Mouse (Mus musculus): ENCODE results near the gene Mrps36. TPM values are rescaled to one million over a fixed set of nuclear protein-coding genes. Genes with fewer than 3 reads are reported as not detected.
"Not testable (repeated sequence)": the region's sequence is repeated elsewhere in the genome, so short reads cannot be mapped to it uniquely, and the experiment has no call there.

Gene Mrps36
- 100 to 1,000 TPM; 104 to 123 (median 106) TPM for polyA plus RNA-seq (2017; shearing (Covaris generic))

DNA sequence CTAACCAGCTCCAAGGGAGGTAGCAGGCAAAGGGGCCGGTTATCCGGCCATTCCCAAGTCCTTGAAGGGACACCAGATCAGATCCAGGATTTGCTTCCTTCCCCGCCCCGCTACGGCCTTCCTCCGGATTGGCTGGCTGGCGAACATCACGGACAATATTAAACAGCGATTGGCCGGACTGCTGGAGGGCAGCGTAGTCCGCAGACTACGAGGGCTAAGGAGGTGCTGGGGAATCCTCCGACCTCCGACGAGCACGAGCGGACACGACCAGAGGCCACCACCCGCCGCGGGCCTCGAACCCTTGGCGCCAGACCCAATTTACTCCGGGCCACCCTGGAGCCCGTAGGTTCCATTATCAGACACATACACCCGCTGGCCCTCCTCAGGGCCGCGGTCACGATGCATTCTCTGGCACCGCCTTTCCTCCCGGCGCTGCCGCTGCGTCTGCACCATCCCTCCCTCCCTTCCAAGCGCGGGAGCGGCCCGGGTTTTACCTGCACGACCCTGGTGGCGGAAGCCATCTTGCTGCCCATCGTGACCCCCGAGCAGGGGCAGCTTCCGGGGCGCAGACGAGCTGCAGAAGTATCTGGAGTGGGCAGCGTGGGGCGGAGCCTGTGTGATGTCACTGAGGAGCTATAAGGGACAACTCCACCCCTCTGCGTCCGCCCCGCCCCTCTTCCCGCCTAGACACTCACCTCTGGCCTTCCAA lies at the start of gene Mrps36:
Gene Mrps36, minus strand, starts transcription at position 624 of the 709 bp plus-strand sequence.
- peak; percentile 95 for ATAC-seq

DNA sequence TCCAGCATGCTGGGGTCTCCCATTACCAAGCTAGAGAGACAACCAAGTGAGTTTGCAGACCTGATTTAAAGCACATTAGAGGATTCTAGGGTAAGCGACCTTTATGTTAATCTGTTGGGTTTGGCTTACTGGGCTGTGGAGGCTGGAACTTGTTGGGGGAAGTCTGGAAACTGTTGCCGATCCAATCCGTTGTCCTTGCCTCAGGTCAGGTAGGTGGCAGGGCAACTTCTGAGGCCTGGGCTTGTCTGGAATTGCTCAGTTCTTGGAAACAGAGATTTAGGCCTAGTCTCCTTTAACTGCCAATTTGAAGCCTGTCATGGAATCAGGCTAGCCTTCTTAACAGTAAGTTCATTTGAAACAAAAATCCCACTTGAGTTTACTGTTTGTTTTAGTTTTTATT lies 44.6 kb upstream of the Mrps36 start:
- no peak for ATAC-seq

DNA sequence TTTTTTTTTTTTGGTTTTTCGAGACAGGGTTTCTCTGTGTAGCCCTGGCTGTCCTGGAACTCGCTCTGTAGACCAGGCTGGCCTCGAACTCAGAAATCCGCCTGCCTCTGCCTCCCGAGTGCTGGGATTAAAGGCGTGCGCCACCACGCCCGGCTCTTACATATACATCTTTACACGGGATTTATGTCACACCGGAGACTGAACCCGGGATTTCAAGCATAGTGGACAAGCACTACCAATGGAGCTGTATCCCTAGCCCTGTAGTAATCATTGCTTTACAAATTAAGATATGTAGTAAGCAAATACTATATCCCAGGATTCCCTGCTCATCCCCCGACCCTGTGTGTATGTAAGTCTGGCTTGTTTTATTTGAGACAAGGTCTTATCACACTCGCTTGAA lies 43.6 kb upstream of the Mrps36 start:
- ATAC-seq: not testable (repeated sequence)

DNA sequence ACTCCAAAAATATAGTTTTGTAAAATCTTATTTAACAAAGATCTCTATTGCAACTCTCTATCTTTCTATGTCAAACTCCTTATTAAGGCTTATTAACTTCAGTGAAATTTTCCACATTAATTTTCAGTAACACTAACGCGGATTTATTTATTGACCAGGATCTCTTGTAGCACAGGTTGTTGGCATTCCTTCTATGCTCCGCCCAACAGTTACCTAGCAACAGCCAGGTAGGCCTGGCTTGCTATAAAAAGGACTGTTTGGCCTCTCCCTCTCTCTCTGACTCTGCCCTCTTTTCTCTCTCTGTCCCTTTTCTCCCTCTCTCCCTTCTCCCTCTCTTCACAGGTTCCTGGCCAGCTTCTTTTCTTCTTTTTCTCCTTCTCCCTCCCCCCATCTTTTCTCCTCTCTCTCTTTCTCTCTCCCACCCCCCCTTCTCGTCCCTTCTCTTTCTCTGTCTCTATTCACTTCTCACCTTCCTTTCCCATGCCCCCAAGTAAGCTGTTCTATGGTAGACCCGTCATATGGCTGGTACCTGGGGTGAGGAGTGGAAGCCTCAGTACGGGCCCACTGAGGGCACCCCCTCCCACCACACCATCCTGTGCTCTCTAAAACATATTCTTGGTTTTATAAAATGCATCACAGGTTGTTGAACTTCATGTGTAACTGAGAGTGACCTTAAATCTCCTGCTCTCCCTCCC lies 43.0 kb upstream of the Mrps36 start:
- no peak for ATAC-seq

DNA sequence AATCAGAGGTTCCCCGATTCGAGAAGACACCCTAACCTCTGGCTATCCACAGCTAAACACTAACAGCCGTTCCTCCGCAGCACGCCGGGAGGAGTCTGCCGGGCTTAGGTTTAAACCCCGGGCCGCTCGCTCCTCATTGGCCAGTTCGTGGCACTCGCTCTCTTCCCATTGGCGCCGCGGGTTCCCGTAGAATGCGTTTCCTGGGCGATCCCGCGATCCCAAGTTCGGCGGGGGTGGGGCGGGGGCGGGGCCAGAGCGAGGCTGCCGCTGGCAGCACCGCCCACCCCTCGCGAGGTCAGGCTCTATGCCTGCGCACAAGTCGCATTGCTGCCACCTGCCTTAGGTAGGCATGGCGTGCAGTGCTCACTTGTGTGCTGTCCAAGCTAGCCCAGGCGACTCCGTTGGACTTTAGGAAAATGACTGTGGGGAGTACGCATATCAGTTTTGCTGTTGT lies 42.0 kb upstream of the Mrps36 start, which contains the start of gene Ccnb1:
Gene Ccnb1, minus strand, starts transcription at position 157 of the 454 bp plus-strand sequence.
- peak; percentile 95 for ATAC-seq

DNA sequence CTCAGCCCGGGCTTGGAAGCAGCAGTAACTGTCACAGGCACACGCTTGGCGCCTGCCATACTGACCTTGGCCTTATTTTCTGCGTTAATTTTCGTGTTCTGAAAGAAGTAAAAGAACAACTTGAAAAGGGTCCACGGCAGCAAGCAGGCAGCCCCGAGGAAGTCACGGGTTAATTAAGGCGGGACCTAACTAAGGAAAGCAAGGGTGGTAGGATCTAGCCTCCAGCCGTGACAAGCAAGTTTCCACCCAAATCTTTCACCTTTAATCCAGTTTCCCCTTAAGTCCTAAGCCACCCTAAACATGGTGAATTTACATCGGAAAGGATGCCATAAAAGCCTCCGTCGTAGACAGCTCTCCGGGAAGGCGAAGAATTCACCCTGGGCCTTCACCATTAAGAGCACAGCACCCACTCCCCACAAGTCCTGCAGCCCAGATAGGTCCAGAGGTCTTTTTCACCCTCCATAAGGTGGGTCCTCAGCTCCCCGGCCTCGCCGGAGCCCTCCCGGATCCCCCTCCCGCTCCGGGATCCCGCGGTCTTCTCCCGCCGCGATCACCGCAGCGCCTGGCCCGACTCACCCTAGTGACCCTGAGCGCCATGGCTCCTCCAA lies 41.5 kb upstream of the Mrps36 start:
- peak; percentile 21 for ATAC-seq

DNA sequence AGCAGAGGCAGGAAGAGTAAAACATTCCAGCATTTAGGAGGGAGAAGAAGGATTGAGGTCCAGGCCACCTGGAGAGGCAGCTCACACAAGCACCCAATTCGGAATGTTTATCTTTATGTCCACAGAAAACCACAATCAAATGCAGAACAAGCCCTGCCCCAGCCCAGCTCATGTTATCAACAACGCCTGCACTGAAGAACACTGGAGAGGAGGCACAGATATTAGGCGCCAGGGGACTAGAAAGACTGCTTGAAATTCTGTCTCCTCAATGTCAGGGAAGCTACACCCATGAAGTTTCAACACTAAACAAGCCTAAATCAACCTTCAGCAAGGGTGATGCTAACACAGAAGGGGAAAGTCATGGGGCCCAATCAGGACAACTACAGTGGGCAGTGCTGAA lies 33.0 kb upstream of the Mrps36 start:
- no peak for ATAC-seq

DNA sequence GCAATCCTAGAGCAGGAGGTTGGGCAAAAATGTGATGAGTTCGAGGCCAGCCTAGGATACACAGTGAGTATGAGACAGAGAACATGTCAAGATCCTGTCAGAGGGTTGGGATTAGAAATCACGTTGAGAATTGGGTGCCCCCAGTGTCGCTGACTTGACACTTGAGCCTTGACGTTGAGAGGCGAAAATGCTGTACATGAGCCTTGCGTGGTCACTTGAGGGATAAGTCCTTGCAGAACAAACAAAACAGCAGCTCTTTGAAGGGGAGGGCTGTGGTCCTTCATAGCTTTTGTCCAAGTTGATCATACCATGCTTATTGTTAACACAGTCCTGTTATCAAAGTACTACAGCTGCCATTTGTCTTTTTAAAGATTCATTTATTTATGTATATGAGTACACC lies 32.3 kb upstream of the Mrps36 start:
- no peak for ATAC-seq

DNA sequence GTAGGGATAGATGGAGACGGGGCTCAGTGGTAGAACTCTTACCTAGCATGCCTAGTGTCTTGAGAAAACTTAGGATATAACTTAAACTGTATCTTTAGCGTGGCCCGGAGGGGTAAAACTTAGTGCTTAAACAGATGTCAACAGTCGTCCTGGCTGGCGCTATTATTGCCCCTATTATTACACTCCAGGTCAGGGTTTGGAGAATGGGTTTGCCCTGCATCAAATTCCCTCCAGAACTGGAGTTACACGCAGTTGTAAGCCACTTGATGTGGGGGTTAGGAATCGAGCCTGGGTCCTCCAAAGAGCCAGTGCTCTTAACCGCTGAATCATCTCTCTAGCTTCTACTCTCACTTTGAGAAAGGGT lies 31.6 kb upstream of the Mrps36 start:
- ATAC-seq: no peak

DNA sequence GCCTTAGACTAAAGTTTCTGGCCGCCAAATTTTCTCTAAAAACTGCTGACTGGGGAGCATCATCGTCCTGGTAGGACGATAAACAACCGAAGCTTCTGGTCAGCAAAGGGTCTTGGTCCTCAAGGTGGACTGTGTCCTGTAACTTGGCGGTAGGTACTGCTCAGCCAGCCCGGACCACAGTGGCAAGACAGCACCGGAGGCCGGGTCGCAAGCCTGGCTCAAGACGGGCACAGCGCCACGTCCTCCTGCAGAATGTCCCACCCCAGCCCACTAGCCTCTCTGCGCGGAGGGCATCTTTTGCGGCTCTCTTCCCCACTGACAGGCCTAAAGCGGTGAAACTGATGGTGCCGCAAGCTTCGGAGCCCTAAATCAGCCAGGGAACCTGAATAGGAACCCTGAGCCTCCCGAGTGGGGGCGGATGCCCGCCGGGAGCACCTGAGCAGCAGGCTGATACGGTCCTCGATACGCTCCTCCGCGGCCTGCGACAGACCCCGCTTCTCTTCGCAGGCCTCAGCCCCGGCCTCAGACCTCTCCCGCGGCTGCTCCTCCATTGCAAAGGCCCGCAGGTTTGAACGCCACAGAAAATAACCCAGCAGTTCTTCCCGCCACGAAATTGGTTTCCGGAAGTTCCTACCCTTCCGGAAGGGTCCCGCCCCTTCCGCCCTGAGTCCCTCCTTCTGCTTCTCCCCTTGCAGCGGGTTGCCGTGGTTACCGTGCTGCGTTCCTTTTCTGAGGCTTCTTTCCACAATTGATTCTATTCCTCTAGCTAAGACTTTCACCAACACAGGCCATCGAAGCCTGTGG lies 31.0 kb upstream of the Mrps36 start, which contains the start of gene Cenph:
Gene Cenph, minus strand, starts transcription at position 648 of the 804 bp plus-strand sequence.
- peak; percentile 100 for ATAC-seq

DNA sequence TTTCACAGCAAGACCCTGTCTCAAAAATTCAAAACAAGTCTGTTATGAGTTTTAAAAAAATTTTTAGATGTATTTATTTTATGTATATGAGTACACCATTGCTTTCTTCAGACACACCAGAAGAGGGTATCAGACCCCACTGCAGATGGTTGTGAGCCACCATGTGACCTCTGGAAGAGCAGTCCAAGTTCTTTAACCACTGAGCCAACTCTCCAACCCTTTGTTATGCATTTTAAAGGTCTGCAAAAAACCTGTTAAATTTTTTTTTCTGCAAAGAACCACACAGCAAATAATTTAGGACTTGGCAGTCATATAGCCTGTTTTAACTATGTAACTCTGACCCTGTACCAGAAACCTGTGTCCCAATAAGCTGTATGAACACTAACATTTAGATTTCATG lies 30.2 kb upstream of the Mrps36 start:
- no peak for ATAC-seq

DNA sequence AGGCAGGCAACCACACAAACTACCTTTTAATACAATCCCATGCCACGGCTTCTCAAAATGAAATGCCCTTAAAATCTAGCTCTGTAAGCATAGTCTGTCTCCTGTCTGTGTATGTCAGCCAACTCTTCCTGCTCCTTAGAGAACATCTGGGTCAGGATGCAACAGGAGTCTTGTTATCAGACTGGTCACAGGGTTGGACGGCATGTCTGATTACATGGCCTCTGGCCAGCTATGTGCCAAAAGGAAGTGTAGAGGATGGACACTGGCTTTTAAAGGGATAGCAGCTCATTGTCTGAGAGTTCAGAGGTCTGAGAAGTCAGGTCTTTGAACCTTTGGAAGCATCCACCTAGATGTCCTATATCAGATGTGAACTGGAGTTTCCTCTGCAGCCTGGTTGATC lies 10.9 kb upstream of the Mrps36 start:
- ATAC-seq: no peak

DNA sequence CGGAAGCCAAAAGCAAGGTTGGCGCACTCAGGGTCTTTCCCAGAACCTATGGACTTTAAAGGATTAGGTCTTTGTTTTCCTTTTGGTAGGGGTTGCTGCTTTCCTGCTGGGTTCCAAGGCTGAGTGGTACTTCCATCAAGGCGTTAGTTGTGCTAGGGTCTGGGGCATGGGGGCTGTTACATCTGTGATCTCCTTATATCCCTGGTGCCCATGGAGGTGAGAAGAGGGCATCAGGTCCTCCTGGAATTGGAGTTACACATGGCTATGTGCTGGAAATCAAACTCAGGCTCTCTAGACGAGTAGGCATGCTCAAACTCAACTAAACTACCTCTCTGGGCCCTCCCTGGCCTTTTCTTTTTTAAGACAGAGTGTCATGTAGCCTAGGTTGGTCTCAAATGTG lies 9.7 kb upstream of the Mrps36 start:
- no peak for ATAC-seq

DNA sequence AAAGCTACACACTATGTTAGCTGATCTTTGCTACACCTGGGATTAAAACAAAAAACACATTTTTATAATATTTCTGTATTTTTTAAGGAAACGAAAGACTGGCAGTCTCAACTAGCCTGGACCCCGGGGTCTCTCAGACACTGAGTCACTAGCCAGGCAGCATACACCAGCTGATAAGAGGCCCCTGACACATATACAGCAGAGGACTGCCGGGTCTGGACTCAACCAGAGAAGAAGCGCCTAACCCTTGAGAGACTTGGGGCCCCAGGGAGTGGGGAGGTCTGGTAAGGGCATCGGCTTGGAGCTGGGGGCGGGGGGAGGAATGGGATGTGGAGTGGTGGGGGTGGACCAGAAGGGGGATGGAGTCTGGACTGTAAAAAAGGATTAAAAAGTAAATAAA lies 8.6 kb upstream of the Mrps36 start:
- no peak for ATAC-seq

DNA sequence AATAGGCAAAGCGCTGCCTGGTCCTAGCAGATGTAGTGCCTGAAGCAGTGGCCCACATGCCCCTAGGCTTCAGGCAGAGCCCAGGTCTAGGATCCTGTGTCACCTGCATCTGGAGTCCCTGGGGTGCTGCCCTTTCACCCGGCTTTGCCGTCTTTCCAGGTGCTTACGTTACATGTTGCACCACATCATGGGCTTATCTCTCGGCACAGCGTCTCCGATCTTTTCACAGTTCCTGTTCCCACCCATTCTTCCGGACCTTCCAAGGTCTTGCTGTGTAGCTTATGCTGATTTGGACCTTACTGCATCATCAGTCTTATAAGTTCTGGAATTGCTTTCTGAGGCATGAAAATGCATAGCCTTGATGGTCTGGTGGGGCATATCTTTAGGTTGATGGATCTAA lies 8.1 kb upstream of the Mrps36 start:
- ATAC-seq: no peak

DNA sequence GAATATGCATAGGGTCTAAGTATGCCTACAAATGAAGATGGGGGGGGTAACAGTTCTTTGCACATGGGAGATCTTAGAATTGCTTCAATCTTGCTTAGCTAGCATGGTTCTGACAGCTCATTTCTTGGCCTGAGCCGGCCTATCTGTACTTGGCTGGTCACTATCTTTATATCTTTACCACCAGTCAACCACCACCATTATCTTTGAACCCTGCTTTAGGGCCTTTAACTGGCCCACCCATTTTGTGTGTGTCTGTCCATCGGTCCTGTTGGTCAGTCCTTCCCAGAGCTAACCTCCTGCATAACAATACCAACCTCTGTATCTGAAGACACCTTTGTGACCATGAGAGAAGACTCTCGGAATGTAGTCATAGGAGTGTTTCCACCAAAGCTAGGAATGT lies 6.9 kb upstream of the Mrps36 start:
- no peak for ATAC-seq

DNA sequence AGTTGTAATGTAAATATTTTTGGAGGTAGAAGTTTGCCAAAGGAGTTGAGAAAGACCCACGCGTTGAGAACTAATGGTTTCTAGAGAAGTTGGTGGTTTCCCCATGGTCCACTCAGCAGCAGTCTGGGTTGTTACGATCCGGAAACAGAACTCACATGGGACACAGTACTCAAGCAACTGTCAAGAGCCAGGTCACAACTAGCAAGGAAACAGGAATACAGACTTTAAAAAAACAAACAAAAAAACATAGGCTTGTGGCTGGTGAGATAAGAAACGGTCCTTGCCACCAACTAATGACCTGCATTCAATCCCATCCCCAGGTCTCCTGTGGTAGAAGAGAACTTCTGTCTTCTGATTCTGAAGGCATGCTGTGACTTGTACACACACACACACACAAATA lies 6.3 kb upstream of the Mrps36 start:
- ATAC-seq: no peak

DNA sequence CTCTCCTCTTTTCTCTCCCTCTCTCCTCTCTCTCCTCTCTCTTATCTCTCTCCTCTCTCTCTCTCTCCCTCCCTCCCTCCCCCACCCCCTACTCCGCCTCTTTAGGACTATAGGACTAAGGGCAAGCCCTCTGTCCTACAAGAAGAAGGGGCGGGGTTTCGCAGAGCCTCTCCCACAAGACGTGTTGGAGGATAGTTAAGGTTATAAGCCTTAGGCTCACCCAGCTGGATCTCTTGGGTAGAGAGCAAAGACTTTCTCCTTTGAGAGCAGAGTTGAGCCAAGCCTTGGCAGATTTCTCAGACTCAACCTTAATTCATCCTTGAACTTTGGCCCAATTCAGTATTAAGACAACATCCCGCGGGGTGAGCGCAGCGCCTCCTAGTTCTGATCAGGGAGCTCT lies 4.2 kb upstream of the Mrps36 start:
- ATAC-seq: no peak

DNA sequence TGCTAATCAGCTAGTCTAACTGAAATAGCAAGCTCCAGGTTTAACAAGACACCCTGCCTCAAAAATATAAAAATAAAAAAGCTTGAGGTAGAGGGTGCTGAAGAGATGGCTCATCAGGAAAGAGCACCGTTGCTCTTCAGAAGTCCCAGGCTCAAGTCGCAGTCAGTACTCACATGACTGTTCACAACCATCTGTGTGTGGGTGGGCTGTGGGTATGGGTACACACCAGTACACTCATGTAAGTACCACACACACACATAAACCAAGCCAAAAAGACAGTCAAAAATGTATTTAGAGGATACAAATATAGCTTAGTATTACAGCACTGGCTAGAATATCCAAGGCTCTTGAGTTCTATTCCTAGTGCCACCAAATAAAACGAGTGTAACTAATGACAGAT lies 1.6 kb upstream of the Mrps36 start:
- ATAC-seq: no peak

DNA sequence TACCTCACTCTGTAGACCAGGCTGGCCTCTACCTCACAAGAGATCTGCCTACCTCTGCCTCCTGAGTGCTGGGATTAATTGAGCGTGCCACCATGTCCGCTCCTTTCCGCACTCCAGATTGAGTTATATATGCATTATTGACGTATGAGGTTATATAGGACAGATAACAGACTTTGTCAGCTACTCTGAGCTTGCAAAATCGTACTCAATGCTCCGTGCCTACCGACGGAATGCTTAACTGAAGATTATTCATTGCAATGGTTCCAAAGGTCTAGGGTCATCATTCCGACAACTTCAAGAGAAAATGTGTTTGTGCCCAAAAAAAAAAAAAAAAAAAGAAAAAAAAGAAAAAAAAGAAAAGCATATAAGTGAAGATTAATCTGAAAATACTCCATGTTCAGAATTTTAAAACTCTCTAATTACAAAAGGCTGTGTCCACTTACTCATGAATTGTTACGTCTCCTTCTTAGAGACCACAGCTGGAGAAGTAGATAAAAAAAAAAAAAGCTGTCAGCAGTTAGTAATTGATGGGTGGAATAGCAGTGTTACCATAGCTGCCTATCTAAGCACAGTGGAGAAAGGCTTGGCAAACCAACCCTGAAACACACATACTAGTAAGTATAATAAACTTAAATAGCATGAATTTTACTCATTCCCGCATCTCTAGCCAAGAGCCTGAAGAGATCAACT lies 968 bp downstream of the Mrps36 start:
- no peak for ATAC-seq

DNA sequence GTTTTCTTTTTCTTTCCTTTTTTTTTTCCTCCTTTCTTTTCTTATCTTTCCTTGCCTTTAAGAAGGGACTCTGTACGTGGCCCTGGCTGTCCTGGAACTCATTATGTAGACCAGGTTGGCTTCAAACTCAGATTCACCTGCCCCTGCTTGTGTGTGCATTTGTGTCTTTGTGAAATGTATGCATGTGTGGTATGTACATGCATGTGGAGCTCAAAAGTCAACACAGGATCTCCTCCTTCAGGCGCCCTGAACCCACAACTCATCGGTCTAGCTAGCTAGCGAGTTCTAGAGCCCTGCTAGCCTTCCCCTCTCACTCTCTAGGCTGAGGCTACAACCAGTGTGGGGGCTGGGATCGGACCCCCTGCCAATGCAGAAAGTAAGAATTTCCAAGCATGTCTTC lies 1.6 kb downstream of the Mrps36 start:
- ATAC-seq: no peak

DNA sequence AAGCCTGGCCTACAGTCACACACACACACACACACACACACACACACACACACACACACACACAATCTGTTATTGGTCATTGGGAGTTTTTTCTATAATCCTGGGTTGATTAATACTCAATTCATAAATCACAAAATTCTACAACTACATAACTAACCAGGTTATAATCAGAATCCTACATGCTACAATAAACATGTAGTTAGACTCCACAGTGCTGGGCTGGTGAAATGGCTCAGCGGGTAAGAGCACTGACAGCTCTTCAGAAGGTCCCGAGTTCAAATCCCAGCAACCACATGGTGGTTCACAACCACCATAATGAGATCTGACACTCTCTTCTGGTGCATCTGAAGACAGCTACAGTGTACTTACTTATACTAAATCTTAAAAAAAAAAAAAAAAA lies 11.7 kb downstream of the Mrps36 start:
- ATAC-seq: no peak
